Mouse (Mus musculus) liver, adult (tissue): Measurements from ENCODE around the gene Neurog3.

ENCODE experiments used
- GATA4 ChIP-seq: IDR thresholded peaks from 2 replicates; pipeline ENCODE4 v1.6.1; 2014; ENCODE audit warnings: mild to moderate bottlenecking, low read length; ENCODE audit not compliant: insufficient replicate concordance

Neurog3 gene

GRCm38 (mm10) chr10:62113865-62114647 lies 18.8 kb upstream of the Neurog3 start:
- TF ChIP-seq GATA4: no peak

GRCm38 (mm10) chr10:62127137-62127536 lies 5.8 kb upstream of the Neurog3 start:
- TF ChIP-seq GATA4: no peak

GRCm38 (mm10) chr10:62127711-62128231 lies 5.1 kb upstream of the Neurog3 start:
- no peak for TF ChIP-seq GATA4

- TF ChIP-seq GATA4: no peak
Measured at GRCm38 (mm10) chr10:62128316-62128951, 4.5 kb upstream of the Neurog3 start.

- TF ChIP-seq GATA4: no peak
Measured at GRCm38 (mm10) chr10:62135696-62136470, 3.0 kb downstream of the Neurog3 start.

- TF ChIP-seq GATA4: no peak
Measured at GRCm38 (mm10) chr10:62137150-62137549, 4.3 kb downstream of the Neurog3 start.

GRCm38 (mm10) chr10:62138040-62138439 lies 5.2 kb downstream of the Neurog3 start:
- no peak for TF ChIP-seq GATA4

- TF ChIP-seq GATA4: no peak
Measured at GRCm38 (mm10) chr10:62143820-62144219, 10.9 kb downstream of the Neurog3 start, which contains the start of gene Fam241b. TSS of gene Fam241b (minus strand) at chr10:62143920.

GRCm38 (mm10) chr10:62145957-62146356 lies 13.1 kb downstream of the Neurog3 start:
- no peak for TF ChIP-seq GATA4

GRCm38 (mm10) chr10:62147466-62148248 lies 14.8 kb downstream of the Neurog3 start:
- TF ChIP-seq GATA4: no peak

GRCm38 (mm10) chr10:62149929-62150328 lies 17.0 kb downstream of the Neurog3 start:
- no peak for TF ChIP-seq GATA4

GRCm38 (mm10) chr10:62162410-62162809 lies 29.5 kb downstream of the Neurog3 start:
- TF ChIP-seq GATA4: no peak

- TF ChIP-seq GATA4: no peak
Measured at GRCm38 (mm10) chr10:62172841-62173553, 40.1 kb downstream of the Neurog3 start.

- no peak for TF ChIP-seq GATA4
Measured at GRCm38 (mm10) chr10:62173941-62174448, 41.1 kb downstream of the Neurog3 start.
